Mouse (Mus musculus): ENCODE measurements at regions not wholly inside any gene's neighbourhood (a gene's known extent, or its start where the extent isn't known, plus 50 kb on each side); places are given as distances from the start of the nearest gene placed in this dataset.

GRCm38 (mm10) chr4:9010381-9011128 lies 771.7 kb upstream of the Car8 start:
- WGBS, result 48% methylated on average over 17 of the region's 17 CpGs
- no peaks in the 10 kb centered on the region for H3K36me3 ChIP-seq
- peaks cover 26% of the 10 kb centered on the region for H3K4me1 ChIP-seq
- peak overlapping the region; percentile 35 for H3K4me2 ChIP-seq
- no peak overlapping the region for H3K9ac ChIP-seq
- H3K9me3 ChIP-seq, result no peaks in the 10 kb centered on the region
- H3K27me3 ChIP-seq, result peaks cover 47% of the 10 kb centered on the region
- ATAC-seq (ENCODE audit: insufficient number of reproducible peaks, insufficient read depth, low FRiP score, low TSS enrichment, low read depth), result no peak
- no peak overlapping the region for H3K4me3 ChIP-seq
- no peak overlapping the region for H3K27ac ChIP-seq

DNA sequence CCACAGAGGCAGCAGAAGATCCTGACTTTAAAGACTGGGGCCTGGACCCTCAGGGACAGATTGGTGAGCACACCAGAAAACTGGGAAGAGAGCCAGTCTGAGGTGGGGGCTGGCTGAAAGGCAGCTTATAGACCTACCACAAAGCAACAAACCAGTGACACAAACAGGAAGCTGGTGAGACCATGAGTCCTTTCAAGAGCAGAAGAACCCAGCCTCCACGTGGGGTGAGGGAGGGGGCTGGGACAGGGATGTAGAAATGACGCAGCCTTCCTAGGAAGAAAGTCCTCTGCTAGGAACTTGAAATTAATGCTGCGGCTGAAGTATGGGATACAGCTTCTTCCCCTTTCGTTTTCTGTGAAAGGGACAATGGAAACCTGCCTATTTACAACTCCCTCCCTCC lies 770.8 kb upstream of the Car8 start:
- Histone ChIP-seq H3K36me3 (no peaks in the 10 kb centered on the region), H3K9me3 (no peaks in the 10 kb centered on the region), H3K4me3 (no peak overlapping the region), H3K4me2 (no peak overlapping the region), H3K27ac (no peak overlapping the region), H3K9ac (no peak overlapping the region), H3K27me3 (peaks cover 38% of the 10 kb centered on the region), H3K4me1 (peaks cover 21% of the 10 kb centered on the region)
- no peak for ATAC-seq (ENCODE audit: insufficient number of reproducible peaks, insufficient read depth, low FRiP score, low TSS enrichment, low read depth)
- 60% methylated on average over 4 of the region's 4 CpGs for WGBS

- 18% methylated on average over 8 of the region's 8 CpGs for WGBS
- Histone ChIP-seq H3K27me3 (peaks cover 11% of the 10 kb centered on the region), H3K9me3 (no peaks in the 10 kb centered on the region), H3K4me2 (no peak overlapping the region), H3K4me3 (no peak overlapping the region), H3K9ac (no peak overlapping the region), H3K36me3 (no peaks in the 10 kb centered on the region), H3K4me1 (peaks cover 12% of the 10 kb centered on the region), H3K27ac (no peak overlapping the region)
- ATAC-seq (ENCODE audit: insufficient number of reproducible peaks, insufficient read depth, low FRiP score, low TSS enrichment, low read depth), result no peak
Measured at GRCm38 (mm10) chr4:9005938-9006626, 767.2 kb upstream of the Car8 start.

GRCm38 (mm10) chr4:9003891-9004290 lies 765.0 kb upstream of the Car8 start:
- ATAC-seq (ENCODE audit: insufficient number of reproducible peaks, insufficient read depth, low FRiP score, low TSS enrichment, low read depth), result no peak
- WGBS, result 77% methylated on average over 1 of the region's 1 CpGs

DNA sequence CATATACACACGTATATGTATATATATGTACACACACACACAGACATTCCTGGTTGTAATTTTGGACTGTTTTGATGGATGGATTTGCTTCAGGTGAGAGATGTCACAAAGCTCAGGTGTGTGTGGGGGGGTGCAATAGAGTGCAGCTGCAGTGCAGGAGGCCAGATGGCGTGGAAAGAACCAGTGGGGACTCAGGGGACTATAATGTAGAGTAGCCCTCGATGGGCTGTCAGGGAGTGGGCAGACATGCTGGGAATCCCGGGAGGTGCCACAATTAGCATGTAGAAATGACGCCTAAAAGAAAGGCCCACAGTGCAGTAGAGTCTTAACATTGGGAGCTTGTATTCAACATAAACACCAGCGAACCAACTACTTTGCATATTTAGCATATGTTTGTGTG lies 763.5 kb upstream of the Car8 start:
- ATAC-seq (ENCODE audit: insufficient number of reproducible peaks, insufficient read depth, low FRiP score, low TSS enrichment, low read depth), result no peak
- WGBS, result 71% methylated on average over 6 of the region's 6 CpGs

More at GRCm38 (mm10) chr4:9003891-9004290, 765.0 kb upstream of the Car8 start:
- Histone ChIP-seq H3K27me3 (0 out of 2 replicates have a peak, but pooled peaks cover under 1% of the 10 kb centered on the region), H3K4me3 (no peak overlapping the region), H3K27ac (no peak overlapping the region), H3K9me3 (no peaks in the 10 kb centered on the region), H3K36me3 (no peaks in the 10 kb centered on the region), H3K4me2 (no peak overlapping the region), H3K4me1 (no peaks in the 10 kb centered on the region), H3K9ac (no peak overlapping the region)

GRCm38 (mm10) chr4:8998606-8999005 lies 759.8 kb upstream of the Car8 start:
- H3K4me2 ChIP-seq, result no peak overlapping the region
- no peaks in the 10 kb centered on the region for H3K4me1 ChIP-seq
- H3K9me3 ChIP-seq, result no peaks in the 10 kb centered on the region
- no peak overlapping the region for H3K27ac ChIP-seq
- no peak overlapping the region for H3K4me3 ChIP-seq
- H3K36me3 ChIP-seq, result no peaks in the 10 kb centered on the region
- H3K27me3 ChIP-seq, result no peaks in the 10 kb centered on the region
- H3K9ac ChIP-seq, result no peak overlapping the region
- no peak for ATAC-seq (ENCODE audit: insufficient number of reproducible peaks, insufficient read depth, low FRiP score, low TSS enrichment, low read depth)
- 90% methylated on average over 4 of the region's 4 CpGs for WGBS

More for the DNA sequence above, 763.5 kb upstream of the Car8 start:
- Histone ChIP-seq H3K4me2 (no peak overlapping the region), H3K9ac (no peak overlapping the region), H3K4me1 (no peaks in the 10 kb centered on the region), H3K4me3 (no peak overlapping the region), H3K36me3 (no peaks in the 10 kb centered on the region), H3K27ac (no peak overlapping the region), H3K9me3 (no peaks in the 10 kb centered on the region), H3K27me3 (no peaks in the 10 kb centered on the region)

DNA sequence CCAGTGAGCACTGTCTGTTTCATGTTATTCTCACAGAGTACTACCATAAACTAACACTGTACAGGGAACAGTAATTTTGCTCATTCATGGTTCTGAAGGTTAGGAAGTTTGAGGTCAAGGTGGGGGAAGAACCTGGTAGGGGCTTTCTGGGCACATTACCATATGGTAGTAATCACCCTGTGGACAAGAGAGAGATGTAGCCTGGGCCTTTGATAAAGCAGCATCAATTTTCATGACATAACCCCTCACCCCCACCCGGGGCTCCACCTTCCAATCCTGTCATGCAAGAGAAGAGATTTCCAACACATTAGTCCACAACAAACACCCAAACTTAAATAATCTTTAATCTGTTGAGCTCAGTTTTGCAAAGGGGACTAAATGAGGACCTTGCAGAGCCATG lies 753.3 kb upstream of the Car8 start:
- no peak for ATAC-seq (ENCODE audit: insufficient number of reproducible peaks, insufficient read depth, low FRiP score, low TSS enrichment, low read depth)
- Histone ChIP-seq H3K4me2 (no peak overlapping the region), H3K9ac (no peak overlapping the region), H3K27me3 (peaks cover 16% of the 10 kb centered on the region), H3K36me3 (no peaks in the 10 kb centered on the region), H3K27ac (no peak overlapping the region), H3K9me3 (no peaks in the 10 kb centered on the region), H3K4me1 (peaks cover 13% of the 10 kb centered on the region), H3K4me3 (no peak overlapping the region)
- WGBS, result 66% methylated on average over 1 of the region's 1 CpGs

- no peaks in the 10 kb centered on the region for H3K36me3 ChIP-seq
- H3K9me3 ChIP-seq, result no peaks in the 10 kb centered on the region
- no peak overlapping the region for H3K4me2 ChIP-seq
- no peak overlapping the region for H3K27ac ChIP-seq
- H3K9ac ChIP-seq, result no peak overlapping the region
- peaks cover 17% of the 10 kb centered on the region for H3K27me3 ChIP-seq
- no peak for ATAC-seq (ENCODE audit: insufficient number of reproducible peaks, insufficient read depth, low FRiP score, low TSS enrichment, low read depth)
- H3K4me1 ChIP-seq, result peaks cover 25% of the 10 kb centered on the region
- H3K4me3 ChIP-seq, result no peak overlapping the region
- WGBS, result 85% methylated on average over 5 of the region's 5 CpGs
Measured at GRCm38 (mm10) chr4:8990551-8990950, 751.7 kb upstream of the Car8 start.

DNA sequence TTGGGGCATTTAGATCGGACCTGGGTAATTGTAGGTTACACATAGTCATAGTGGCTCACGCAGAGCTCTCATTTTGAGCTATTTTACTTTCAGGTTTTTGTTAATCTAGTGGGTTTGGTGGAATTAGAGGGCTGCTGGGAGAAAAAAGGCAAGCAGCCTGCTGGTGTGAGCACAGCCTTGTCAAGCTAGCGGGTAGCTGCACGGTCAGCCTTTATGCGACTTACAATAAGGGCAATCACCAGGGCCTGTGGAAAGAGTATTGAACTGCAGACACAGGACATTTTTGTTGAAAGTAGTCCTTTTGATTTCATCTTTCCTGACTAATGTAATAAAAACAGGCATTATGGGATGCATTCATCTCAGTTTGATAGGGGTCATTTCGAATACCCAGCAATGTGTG lies 750.8 kb upstream of the Car8 start:
- Histone ChIP-seq H3K27me3 (peaks cover 17% of the 10 kb centered on the region), H3K4me1 (peaks cover 25% of the 10 kb centered on the region), H3K9ac (no peak overlapping the region), H3K9me3 (no peaks in the 10 kb centered on the region), H3K27ac (no peak overlapping the region), H3K4me2 (no peak overlapping the region), H3K4me3 (no peak overlapping the region), H3K36me3 (no peaks in the 10 kb centered on the region)
- 77% methylated on average over 6 of the region's 6 CpGs for WGBS
- no peak for ATAC-seq (ENCODE audit: insufficient number of reproducible peaks, insufficient read depth, low FRiP score, low TSS enrichment, low read depth)

- H3K9me3 ChIP-seq, result no peaks in the 10 kb centered on the region
- no peak overlapping the region for H3K9ac ChIP-seq
- peaks cover 25% of the 10 kb centered on the region for H3K4me1 ChIP-seq
- ATAC-seq (ENCODE audit: insufficient number of reproducible peaks, insufficient read depth, low FRiP score, low TSS enrichment, low read depth), result no peak
- no peak overlapping the region for H3K4me2 ChIP-seq
- H3K27me3 ChIP-seq, result peaks cover 17% of the 10 kb centered on the region
- 81% methylated on average over 4 of the region's 4 CpGs for WGBS
- no peak overlapping the region for H3K27ac ChIP-seq
- H3K36me3 ChIP-seq, result no peaks in the 10 kb centered on the region
- no peak overlapping the region for H3K4me3 ChIP-seq
Measured at GRCm38 (mm10) chr4:8989110-8989509, 750.3 kb upstream of the Car8 start.

DNA sequence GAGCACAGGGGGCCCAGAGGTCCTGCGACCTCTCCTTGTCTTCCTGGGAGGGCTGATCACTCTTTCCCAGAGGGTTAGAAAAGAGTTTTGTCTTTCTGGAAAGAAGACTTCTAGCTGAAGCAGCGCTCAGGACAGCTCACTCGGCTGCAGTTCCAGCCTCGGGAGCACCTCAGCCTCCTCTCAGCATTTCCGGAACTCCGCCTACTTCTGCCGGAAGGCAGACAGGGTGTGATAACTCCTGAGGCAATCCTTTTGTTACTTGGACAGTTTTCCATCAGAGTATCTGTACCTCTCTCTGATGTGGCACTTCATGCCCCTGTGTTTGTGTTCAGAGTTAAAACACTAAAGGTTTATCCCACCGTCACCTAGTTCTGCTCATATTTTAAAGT lies 749.5 kb upstream of the Car8 start:
- Histone ChIP-seq H3K27me3 (peaks cover 17% of the 10 kb centered on the region), H3K9ac (no peak overlapping the region), H3K4me3 (no peak overlapping the region), H3K36me3 (no peaks in the 10 kb centered on the region), H3K4me2 (no peak overlapping the region; the same call in 1 of the 2 replicates), H3K9me3 (no peaks in the 10 kb centered on the region), H3K27ac (no peak overlapping the region), H3K4me1 (peaks cover 25% of the 10 kb centered on the region)
- 41% methylated on average over 8 of the region's 8 CpGs for WGBS
- no peak for ATAC-seq (ENCODE audit: insufficient number of reproducible peaks, insufficient read depth, low FRiP score, low TSS enrichment, low read depth)

Measured in embryonic facial prominence, embryonic 13.5 days (tissue).